Mouse (Mus musculus) CH12.LX (cell line): ENCODE measurements around the gene Gstt4. TPM values are rescaled to one million over a fixed set of nuclear protein-coding genes. Genes with fewer than 3 reads are reported as not detected.

Source experiments
- DNase-seq: peaks from one replicate; pipeline ENCODE4 v3.0.0-alpha.2; 2013; ENCODE audit errors: extremely low read depth
- H3K27ac ChIP-seq: 2 replicates; pipeline ENCODE4 v1.5.1; 2012; ENCODE audit warnings: low read depth, mild to moderate bottlenecking, control low read depth, moderate library complexity; ENCODE audit not compliant: insufficient read depth
- H3K27me3 ChIP-seq: replicated peaks from 2 replicates; pipeline ENCODE3; 2012; ENCODE audit warnings: inconsistent platforms
- H3K36me3 ChIP-seq, 2 experiments: replicated peaks in 1 of 2; 2 replicates each; pipeline versions ENCODE3 to v1.6.1; 2012; ENCODE audit warnings: inconsistent platforms in 1 of 2, low read length in 1 of 2, mild to moderate bottlenecking in 1 of 2, mixed read lengths in 1 of 2, moderate library complexity in 1 of 2; ENCODE audit not compliant: control insufficient read depth in 1 of 2, insufficient read depth in 1 of 2
- H3K4me1 ChIP-seq, 2 experiments: 2 replicates each; pipeline ENCODE4 v1.6.1; 2012; ENCODE audit warnings: inconsistent platforms in 1 of 2, moderate library complexity in 1 of 2; ENCODE audit not compliant: insufficient read depth in 2 of 2, control insufficient read depth in 1 of 2
- H3K4me2 ChIP-seq: 2 replicates; pipeline ENCODE4 v1.6.1; 2012; ENCODE audit warnings: low read depth, mild to moderate bottlenecking, control low read depth; ENCODE audit not compliant: poor library complexity, insufficient read depth, severe bottlenecking
- H3K4me3 ChIP-seq, 3 experiments: fragments of 150-350 bp in 1 of 3; sonication (generic) in 1 of 3; replicated peaks in 1 of 3; 2 replicates each; pipeline versions ENCODE3 to v1.5.1; 2011 to 2012; ENCODE audit warnings: low read depth in 2 of 3, low read length in 2 of 3, mild to moderate bottlenecking in 2 of 3, moderate library complexity in 2 of 3, control low read depth in 1 of 3, improper control_type of control experiment in 1 of 3, inconsistent platforms in 1 of 3, mixed read lengths in 1 of 3; ENCODE audit not compliant: poor library complexity in 1 of 3
- H3K79me2 ChIP-seq: replicated peaks from 2 replicates; pipeline ENCODE4 v1.6.1; 2012; ENCODE audit warnings: mild to moderate bottlenecking, moderate library complexity; ENCODE audit not compliant: control insufficient read depth, poor library complexity, insufficient read depth, severe bottlenecking; ENCODE audit errors: extremely low read depth
- H3K9ac ChIP-seq: 2 replicates; pipeline ENCODE4 v1.6.1; 2012; ENCODE audit warnings: low read depth, mild to moderate bottlenecking, control low read depth, moderate library complexity; ENCODE audit not compliant: insufficient read depth
- H3K9me3 ChIP-seq: replicated peaks from 2 replicates; pipeline ENCODE3; 2012; ENCODE audit warnings: low read length, inconsistent platforms, mixed read lengths
- BHLHE40 ChIP-seq: IDR thresholded peaks from 2 replicates; pipeline ENCODE4 v1.6.1; 2011; ENCODE audit warnings: mild to moderate bottlenecking, low read depth, low read length, improper control_type of control experiment
- CHD1 ChIP-seq: IDR thresholded peaks from 2 replicates; pipeline ENCODE4 v1.6.1; 2012; ENCODE audit warnings: low read depth, low read length, improper control_type of control experiment, inconsistent platforms
- CHD2 ChIP-seq: IDR thresholded peaks from 2 replicates; pipeline ENCODE4 v1.6.1; 2011; ENCODE audit warnings: low read length, improper control_type of control experiment
- CTCF ChIP-seq, 2 experiments: IDR thresholded peaks in 1 of 2; conservative IDR thresholded peaks in 1 of 2; 2 replicates each; pipeline ENCODE4 v1.5.1; 2011 to 2012; ENCODE audit warnings: low read depth in 2 of 2, low read length in 2 of 2, improper control_type of control experiment in 1 of 2, inconsistent platforms in 1 of 2, mild to moderate bottlenecking in 1 of 2, moderate library complexity in 1 of 2
- E2F4 ChIP-seq: IDR thresholded peaks from 2 replicates; pipeline ENCODE4 v1.6.1; 2011; ENCODE audit warnings: low read depth, low read length, improper control_type of control experiment; ENCODE audit not compliant: insufficient replicate concordance
- ELF1 ChIP-seq: IDR thresholded peaks from 2 replicates; pipeline ENCODE4 v1.6.1; 2014; ENCODE audit warnings: low read depth, mild to moderate bottlenecking, inconsistent platforms, low read length, improper control_type of control experiment
- EP300 ChIP-seq: IDR thresholded peaks from 2 replicates; pipeline ENCODE4 v1.6.1; 2011; ENCODE audit warnings: low read length, improper control_type of control experiment
- ETS1 ChIP-seq: conservative IDR thresholded peaks from 2 replicates; pipeline ENCODE4 v1.6.1; 2012; ENCODE audit warnings: low read depth, mild to moderate bottlenecking, inconsistent platforms, low read length, improper control_type of control experiment, moderate library complexity
- HCFC1 ChIP-seq: IDR thresholded peaks from 2 replicates; pipeline ENCODE4 v1.6.1; 2012; ENCODE audit warnings: low read depth, mild to moderate bottlenecking, inconsistent platforms, low read length, improper control_type of control experiment
- IRF4 ChIP-seq: IDR thresholded peaks from 2 replicates; pipeline ENCODE4 v1.6.1; 2014; ENCODE audit warnings: low read depth, mild to moderate bottlenecking, inconsistent platforms, low read length, improper control_type of control experiment
- JUN ChIP-seq: IDR thresholded peaks from 2 replicates; pipeline ENCODE4 v1.6.1; 2011; ENCODE audit warnings: low read depth, mild to moderate bottlenecking, low read length, improper control_type of control experiment, moderate library complexity; ENCODE audit not compliant: insufficient read depth
- JUND ChIP-seq: conservative IDR thresholded peaks from 2 replicates; pipeline ENCODE4 v1.6.1; 2011; ENCODE audit warnings: low read depth, low read length, improper control_type of control experiment
- KAT2A ChIP-seq: IDR thresholded peaks from 2 replicates; pipeline ENCODE4 v1.6.1; 2012; ENCODE audit warnings: low read length, improper control_type of control experiment, inconsistent platforms; ENCODE audit not compliant: insufficient replicate concordance
- MAFK ChIP-seq: IDR thresholded peaks from 2 replicates; pipeline ENCODE4 v1.6.1; 2011; ENCODE audit warnings: low read length, improper control_type of control experiment; ENCODE audit not compliant: insufficient replicate concordance
- MAX ChIP-seq: IDR thresholded peaks from 2 replicates; pipeline ENCODE4 v1.6.1; 2011; ENCODE audit warnings: low read length, improper control_type of control experiment
- MAZ ChIP-seq: IDR thresholded peaks from 2 replicates; pipeline ENCODE4 v1.6.1; 2012; ENCODE audit warnings: low read depth, mild to moderate bottlenecking, inconsistent platforms, low read length, improper control_type of control experiment, moderate library complexity
- MEF2A ChIP-seq: IDR thresholded peaks from 2 replicates; pipeline ENCODE4 v1.6.1; 2014; ENCODE audit warnings: low read depth, mild to moderate bottlenecking, inconsistent platforms, low read length, improper control_type of control experiment, borderline replicate concordance
- MXI1 ChIP-seq: IDR thresholded peaks from 2 replicates; pipeline ENCODE4 v1.6.1; 2011; ENCODE audit warnings: mild to moderate bottlenecking, low read depth, low read length, improper control_type of control experiment
- MYC ChIP-seq: IDR thresholded peaks from 2 replicates; pipeline ENCODE4 v1.6.1; 2011; ENCODE audit warnings: low read depth, mild to moderate bottlenecking, improper control_type of control experiment, low read length
- NELFE ChIP-seq: IDR thresholded peaks from 2 replicates; pipeline ENCODE4 v1.6.1; 2011; ENCODE audit warnings: low read depth, low read length, improper control_type of control experiment
- NRF1 ChIP-seq: IDR thresholded peaks from 2 replicates; pipeline ENCODE4 v1.6.1; 2014; ENCODE audit warnings: low read depth, mild to moderate bottlenecking, inconsistent platforms, low read length, improper control_type of control experiment, moderate library complexity
- PAX5 ChIP-seq: IDR thresholded peaks from 2 replicates; pipeline ENCODE4 v1.6.1; 2012; ENCODE audit warnings: low read length, inconsistent platforms, mixed read lengths
- POLR2A ChIP-seq: IDR thresholded peaks from 2 replicates; pipeline ENCODE4 v1.6.1; 2011; ENCODE audit warnings: low read depth, mild to moderate bottlenecking, improper control_type of control experiment, low read length
- POLR2AphosphoS2 ChIP-seq: IDR thresholded peaks from 2 replicates; pipeline ENCODE4 v1.6.1; 2011; ENCODE audit warnings: low read depth, low read length, improper control_type of control experiment
- RCOR1 ChIP-seq: conservative IDR thresholded peaks from 2 replicates; pipeline ENCODE4 v1.6.1; 2012; ENCODE audit warnings: low read depth, mild to moderate bottlenecking, inconsistent platforms, low read length, improper control_type of control experiment
- SIN3A ChIP-seq: IDR thresholded peaks from 2 replicates; pipeline ENCODE4 v1.6.1; 2012; ENCODE audit warnings: low read length, improper control_type of control experiment, inconsistent platforms
- SMC3 ChIP-seq: IDR thresholded peaks from 2 replicates; pipeline ENCODE4 v1.6.1; 2011; ENCODE audit warnings: low read depth, low read length, improper control_type of control experiment
- TBP ChIP-seq: conservative IDR thresholded peaks from 2 replicates; pipeline ENCODE4 v1.6.1; 2011; ENCODE audit warnings: low read depth, low read length, improper control_type of control experiment
- TCF12 ChIP-seq: IDR thresholded peaks from 2 replicates; pipeline ENCODE4 v1.6.1; 2014; ENCODE audit warnings: low read depth, mild to moderate bottlenecking, inconsistent platforms, low read length, improper control_type of control experiment
- UBTF ChIP-seq: IDR thresholded peaks from 2 replicates; pipeline ENCODE4 v1.6.1; 2012; ENCODE audit warnings: low read depth, mild to moderate bottlenecking, inconsistent platforms, low read length, improper control_type of control experiment, moderate library complexity
- USF1 ChIP-seq: IDR thresholded peaks from 2 replicates; pipeline ENCODE4 v1.6.1; 2014; ENCODE audit warnings: low read depth, mild to moderate bottlenecking, inconsistent platforms, low read length, improper control_type of control experiment
- USF2 ChIP-seq: conservative IDR thresholded peaks from 2 replicates; pipeline ENCODE4 v1.6.1; 2011; ENCODE audit warnings: low read depth, low read length, improper control_type of control experiment
- ZC3H11A ChIP-seq: IDR thresholded peaks from 2 replicates; pipeline ENCODE4 v1.6.1; 2012; ENCODE audit warnings: low read depth, mild to moderate bottlenecking, inconsistent platforms, low read length, improper control_type of control experiment
- ZKSCAN1 ChIP-seq: IDR thresholded peaks from 2 replicates; pipeline ENCODE4 v1.6.1; 2012; ENCODE audit warnings: low read depth, inconsistent platforms, low read length, improper control_type of control experiment, borderline replicate concordance
- ZMIZ1 ChIP-seq: IDR thresholded peaks from 2 replicates; pipeline ENCODE4 v1.6.1; 2012; ENCODE audit warnings: low read depth, mild to moderate bottlenecking, inconsistent platforms, low read length, improper control_type of control experiment
- ZNF384 ChIP-seq: IDR thresholded peaks from 2 replicates; pipeline ENCODE4 v1.6.1; 2012; ENCODE audit warnings: low read depth, low read length, improper control_type of control experiment, inconsistent platforms
- dilution Hi-C: fragments of 300-500 bp; cut with MboI; formaldehyde crosslinking; loops from 2 replicates; pipeline ENCODE4 v1.14.3; 2020; ENCODE audit warnings: low sequenced_read_pairs; ENCODE audit not compliant: extremely low pct_unique_long_range_greater_than_20kb, extremely low pct_ligation_motif_present
- in situ Hi-C: fragments of 300-500 bp; cut with MboI; formaldehyde crosslinking; loops from 3 replicates; pipeline ENCODE4 v1.14.3; 2019; ENCODE audit warnings: low sequenced_read_pairs, low pct_ligation_motif_present, low pct_unique_long_range_greater_than_20kb, mixed read lengths
- polyA plus RNA-seq: library from polyadenylated mRNA; unstranded; fragments of >175 nt; gene quantifications from 2 replicates; pipeline ENCODE4 v1.2.1, GENCODE M21; 2012; ENCODE audit warnings: low read depth; ENCODE audit not compliant: insufficient read length
- total RNA-seq, 2 experiments: library from RNA; depleted of rRNA; stranded (reverse); fragments of 300-350 nt in 1 of 2; fragments of >200 nt in 1 of 2; gene quantifications; 2 replicates each; pipeline ENCODE4 v1.2.3; 2012 to 2014

The Gstt4 gene
- total and polyA plus RNA-seq, 3 experiments, result 0.21 to 0.80 (median 0.42) TPM

DNA sequence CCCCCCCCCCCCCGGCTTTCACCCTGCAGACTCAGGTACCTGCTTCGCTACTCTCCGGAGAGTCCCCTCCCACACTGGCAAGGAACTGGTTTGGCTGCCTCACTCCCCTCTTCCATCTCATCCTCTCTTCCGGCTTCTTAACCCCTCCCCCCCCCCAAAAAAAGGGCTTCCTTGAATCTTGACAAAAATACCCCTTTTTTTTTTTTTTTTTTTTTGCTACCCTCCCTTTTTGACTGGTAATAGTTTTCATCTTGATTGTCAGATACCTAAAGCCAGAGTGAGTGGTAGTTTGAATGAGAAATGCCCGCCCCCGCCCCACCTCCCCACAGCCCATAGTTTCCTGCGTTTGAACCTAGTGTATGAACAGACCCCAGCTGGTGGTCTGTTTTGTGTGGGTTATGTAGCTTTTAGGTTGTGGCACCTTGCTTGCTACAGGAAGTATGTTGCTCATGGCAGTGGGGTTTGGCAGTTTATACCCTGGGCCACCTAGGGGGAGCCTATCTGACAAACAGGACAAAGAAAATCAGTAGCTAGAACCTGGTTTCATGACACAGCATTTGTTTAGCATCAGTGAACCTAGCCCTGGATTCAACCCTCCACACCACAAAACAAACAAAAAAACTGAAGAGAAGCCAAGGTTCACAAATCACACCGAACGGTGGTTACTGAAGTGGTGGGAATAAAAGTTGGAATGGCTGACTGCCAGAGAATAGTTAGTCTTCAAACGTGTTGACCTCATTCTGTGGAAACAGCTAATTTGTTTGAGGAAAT, 13.6 kb upstream of the Gstt4 start:
- peak overlapping the region; percentile 40 to 73 (median 64) for H3K4me3 ChIP-seq
- no peaks in the 10 kb centered on the region for H3K79me2 ChIP-seq
- in situ Hi-C loops, result loop anchor here (10.0 kb wide), 1 partner anchor 251 kb away; the partner anchor contains the start of gene Ggt5
- H3K4me2 ChIP-seq, result peak overlapping the region; percentile 95
- dilution Hi-C loops, result no loop called here
- H3K27me3 ChIP-seq, result no peaks in the 10 kb centered on the region
- peaks cover 3 to 27% of the 10 kb centered on the region in 2 experiments; a peak in 2 of 4 replicates for H3K4me1 ChIP-seq
- DNase-seq, result peak; percentile 70
- peaks cover 0 to 2% of the 10 kb centered on the region in 2 experiments for H3K36me3 ChIP-seq
- no peaks in the 10 kb centered on the region for H3K9me3 ChIP-seq
- H3K27ac ChIP-seq, result peak overlapping the region; percentile 90
- peak overlapping the region; percentile 83 for H3K9ac ChIP-seq
- no peak for TF ChIP-seq JUND
- TF ChIP-seq MXI1, result peak; percentile 44
- no peak for TF ChIP-seq CHD1
- TF ChIP-seq E2F4, result no peak
- TF ChIP-seq MAZ, result no peak
- no peak for TF ChIP-seq ZKSCAN1
- no peak; the same call in 1 of the 2 replicates for TF ChIP-seq POLR2A
- TF ChIP-seq IRF4, result peak; percentile 27; the same call in 1 of the 2 replicates
- no peak for TF ChIP-seq SMC3
- no peak for TF ChIP-seq EP300
- TF ChIP-seq NRF1, result no peak
- TF ChIP-seq UBTF, result no peak
- TF ChIP-seq TBP, result 0 out of 2 replicates have a peak, but pooled peaks have one; percentile 14
- peak; percentile 34 for TF ChIP-seq MEF2A
- peak; percentile 89 for TF ChIP-seq ZNF384
- TF ChIP-seq ELF1, result peak; percentile 57; the same call in 1 of the 2 replicates
- TF ChIP-seq SIN3A, result peak; percentile 47
- no peak for TF ChIP-seq POLR2AphosphoS2
- TF ChIP-seq BHLHE40, result no peak
- no peak for TF ChIP-seq JUN
- TF ChIP-seq MAX, result no peak
- no peak for TF ChIP-seq KAT2A
- peak in 1 of 2 experiments; percentile 49; a peak in 2 of 4 replicates for TF ChIP-seq CTCF (conservative IDR thresholded peaks at IDR 0.05 in 1 of 2, IDR thresholded peaks at IDR 0.05 in 1 of 2; ENCODE audit: low read depth in 2 of 2, low read length in 2 of 2)
- no peak for TF ChIP-seq ZC3H11A
- no peak; the same call in 1 of the 2 replicates for TF ChIP-seq ZMIZ1
- no peak; the same call in 1 of the 2 replicates for TF ChIP-seq CHD2
- peak; percentile 56; the same call in 1 of the 2 replicates for TF ChIP-seq MAFK
- 0 out of 2 replicates have a peak, but pooled peaks have one; percentile 48 for TF ChIP-seq NELFE
- TF ChIP-seq USF1, result no peak
- TF ChIP-seq USF2, result no peak
- no peak for TF ChIP-seq TCF12
- TF ChIP-seq ETS1, result peak; percentile 43; the same call in 1 of the 2 replicates
- no peak for TF ChIP-seq MYC
- no peak for TF ChIP-seq PAX5
- 0 out of 2 replicates have a peak, but pooled peaks have one; percentile 26 for TF ChIP-seq HCFC1
- TF ChIP-seq RCOR1, result no peak
